ENCODE assay signal across 21 mouse cellular contexts in the genomic region with DNA sequence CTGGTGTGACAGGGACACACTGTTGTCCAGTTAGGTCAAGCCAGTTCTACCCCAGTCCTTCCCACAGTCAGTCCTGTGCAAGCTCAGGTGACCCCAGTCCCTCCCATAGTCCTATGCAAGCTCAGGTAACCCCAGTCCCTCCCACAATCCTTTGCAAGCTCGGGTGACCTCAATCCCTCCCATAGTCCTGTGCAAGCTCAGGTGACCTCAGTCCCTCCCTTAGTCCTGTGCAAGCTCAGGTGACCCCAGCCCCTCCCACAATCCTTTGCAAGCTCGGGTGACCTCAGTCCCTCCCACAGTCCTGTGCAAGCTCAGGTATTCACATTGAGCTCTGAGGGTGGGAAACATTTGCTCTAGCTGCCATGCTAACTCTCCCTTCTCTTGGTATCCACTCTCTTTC. TPM values are rescaled to one million over a fixed set of nuclear protein-coding genes. Genes with fewer than 3 reads are reported as not detected.
DNase-seq lines count a peak whose midpoint lies in the region; ATAC-seq and TF ChIP-seq lines count a peak whose summit lies in the region.
"Had no signal": no experiment of that assay in that cellular context is flagged by ENCODE, and none has a peak within 500 bp of the region (broad histone marks: within the 10 kb centered on the region; RNA-seq: fewer than 3 reads in every experiment).

No protein-coding gene starts in this region.

- no peak for TF ChIP-seq CTCF in E14TG2a.4 (conservative IDR thresholded peaks at IDR 0.05; ENCODE audit: low read length)

- H3K27ac ChIP-seq in embryonic facial prominence, embryonic 12.5 days, result no peak overlapping the region
- no peak overlapping the region for H3K27ac ChIP-seq in embryonic facial prominence, embryonic 10.5 days (replicated peaks)
- H3K27ac ChIP-seq in kidney, embryonic 15.5 days, result no peak overlapping the region
- H3K27ac ChIP-seq in stomach, embryonic 16.5 days (ENCODE audit: low read length), result no peak overlapping the region
- H3K27ac ChIP-seq: forebrain, embryonic 13.5 days; heart, embryonic 15.5 days; hindbrain, embryonic 15.5 days; intestine, embryonic 15.5 days; left cerebral cortex, adult 2 months had no signal

- H3K4me2 ChIP-seq in embryonic facial prominence, embryonic 12.5 days (replicated peaks), result no peak overlapping the region
- no peak overlapping the region for H3K4me2 ChIP-seq in kidney, embryonic 15.5 days
- no peak overlapping the region for H3K4me2 ChIP-seq in stomach, embryonic 16.5 days (ENCODE audit: low read depth, low read length)
- H3K4me2 ChIP-seq: forebrain, embryonic 13.5 days; heart, embryonic 15.5 days; hindbrain, embryonic 15.5 days; intestine, embryonic 15.5 days; midbrain, embryonic 11.5 days had no signal

- no peaks in the 10 kb centered on the region for H3K27me3 ChIP-seq in embryonic facial prominence, embryonic 12.5 days
- no peaks in the 10 kb centered on the region for H3K27me3 ChIP-seq in embryonic facial prominence, embryonic 10.5 days (replicated peaks; ENCODE audit: low read depth, poor library complexity, severe bottlenecking)
- no peaks in the 10 kb centered on the region for H3K27me3 ChIP-seq in kidney, embryonic 15.5 days
- H3K27me3 ChIP-seq in E14TG2a.4 (ENCODE audit: insufficient read depth, low read length), result no peaks in the 10 kb centered on the region
- no peaks in the 10 kb centered on the region for H3K27me3 ChIP-seq in stomach, embryonic 16.5 days (ENCODE audit: control insufficient read depth, insufficient read depth, low read length)
- H3K27me3 ChIP-seq: forebrain, embryonic 13.5 days; heart, embryonic 15.5 days; hindbrain, embryonic 15.5 days; intestine, embryonic 15.5 days had no signal

- no peaks in the 10 kb centered on the region for H3K9me3 ChIP-seq in embryonic facial prominence, embryonic 12.5 days
- no peaks in the 10 kb centered on the region for H3K9me3 ChIP-seq in embryonic facial prominence, embryonic 10.5 days
- H3K9me3 ChIP-seq in kidney, embryonic 15.5 days (replicated peaks), result no peaks in the 10 kb centered on the region
- H3K9me3 ChIP-seq in E14TG2a.4 (ENCODE audit: low read length), result no peaks in the 10 kb centered on the region
- no peaks in the 10 kb centered on the region for H3K9me3 ChIP-seq in stomach, embryonic 16.5 days (replicated peaks; ENCODE audit: control insufficient read depth, low read length)
- H3K9me3 ChIP-seq: forebrain, embryonic 13.5 days; G1E; heart, embryonic 15.5 days; hindbrain, embryonic 15.5 days; intestine, embryonic 15.5 days had no signal

- no peaks in the 10 kb centered on the region for H3K4me1 ChIP-seq in embryonic facial prominence, embryonic 12.5 days
- H3K4me1 ChIP-seq in embryonic facial prominence, embryonic 10.5 days, result peaks cover 19% of the 10 kb centered on the region
- H3K4me1 ChIP-seq in kidney, embryonic 15.5 days, result peaks cover 15% of the 10 kb centered on the region
- H3K4me1 ChIP-seq in E14TG2a.4 (replicated peaks; ENCODE audit: low read depth, low read length), result peaks cover 26% of the 10 kb centered on the region
- H3K4me1 ChIP-seq in stomach, embryonic 16.5 days (ENCODE audit: control insufficient read depth, insufficient read depth, low read length), result no peaks in the 10 kb centered on the region
- H3K4me1 ChIP-seq: forebrain, embryonic 13.5 days; hindbrain, embryonic 15.5 days had no signal

- peak; percentile 43; the same call in 1 of the 2 replicates for ATAC-seq in embryonic facial prominence, embryonic 12.5 days (ENCODE audit: insufficient number of reproducible peaks, insufficient read depth, low FRiP score, low TSS enrichment)
- ATAC-seq in kidney, embryonic 15.5 days (replicated peaks; ENCODE audit: low FRiP score), result peak; percentile 50; the same call in 1 of the 2 replicates
- peak; percentile 14; the same call in 1 of the 2 replicates for ATAC-seq in stomach, embryonic 16.5 days (ENCODE audit: insufficient read depth, low FRiP score)
- ATAC-seq: forebrain, embryonic 13.5 days; intestine, embryonic 15.5 days had no signal

- H3K4me3 ChIP-seq in embryonic facial prominence, embryonic 12.5 days, result no peak overlapping the region
- H3K4me3 ChIP-seq in embryonic facial prominence, embryonic 10.5 days, result no peak overlapping the region
- H3K4me3 ChIP-seq in kidney, embryonic 15.5 days (replicated peaks), result no peak overlapping the region
- H3K4me3 ChIP-seq in E14TG2a.4 (replicated peaks; ENCODE audit: low read length), result peak overlapping the region; percentile 20
- H3K4me3 ChIP-seq in stomach, embryonic 16.5 days (replicated peaks; ENCODE audit: low read length), result no peak overlapping the region
- H3K4me3 ChIP-seq: forebrain, embryonic 13.5 days; heart, embryonic 15.5 days; hindbrain, embryonic 15.5 days; intestine, embryonic 15.5 days; left cerebral cortex, adult 2 months had no signal

- H3K36me3 ChIP-seq in embryonic facial prominence, embryonic 12.5 days, result peaks cover 22% of the 10 kb centered on the region; the same call in 1 of the 2 replicates
- H3K36me3 ChIP-seq in embryonic facial prominence, embryonic 10.5 days (replicated peaks), result peaks cover 62% of the 10 kb centered on the region
- peaks cover 58% of the 10 kb centered on the region for H3K36me3 ChIP-seq in kidney, embryonic 15.5 days
- H3K36me3 ChIP-seq in E14TG2a.4 (ENCODE audit: insufficient read depth, low read length), result peaks cover 92% of the 10 kb centered on the region
- H3K36me3 ChIP-seq in stomach, embryonic 16.5 days (ENCODE audit: control insufficient read depth, insufficient read depth, low read length), result 0 out of 2 replicates have a peak, but pooled peaks cover 12% of the 10 kb centered on the region

- H3K9ac ChIP-seq in embryonic facial prominence, embryonic 12.5 days, result no peak overlapping the region
- H3K9ac ChIP-seq in kidney, embryonic 15.5 days, result no peak overlapping the region
- H3K9ac ChIP-seq in stomach, embryonic 16.5 days (ENCODE audit: low read length), result no peak overlapping the region
- H3K9ac ChIP-seq: forebrain, embryonic 13.5 days; heart, embryonic 15.5 days; hindbrain, embryonic 15.5 days; intestine, embryonic 15.5 days had no signal

- 63% methylated on average over 2 of the region's 2 CpGs for WGBS in embryonic facial prominence, embryonic 12.5 days
- 71% methylated on average over 2 of the region's 2 CpGs for WGBS in embryonic facial prominence, embryonic 10.5 days
- 34% methylated on average over 2 of the region's 2 CpGs for WGBS in kidney, embryonic 15.5 days
- 54% methylated on average over 2 of the region's 2 CpGs for WGBS in stomach, embryonic 16.5 days

- no peak for DNase-seq in embryonic facial prominence, embryonic 10.5 days (ENCODE audit: low spot score)
- DNase-seq in kidney, postnatal 36 days, result no peak
- DNase-seq in B cell, adult 2 months, result no peak
- DNase-seq: adrenal gland, adult 2 months; cerebellum, adult 11 months; cerebellum, adult 9-11 months; heart, postnatal 4 days; lung, adult 2 months; lung, postnatal 14 days had no signal

RNA-seq across cellular contexts. Expression of gene Cck, which starts 35.5 kb away (rescaled TPM):
- polyA plus RNA-seq in embryonic facial prominence, embryonic 12.5 days (2016; fragmentation: Nextera tagmentation; extraction: Ambion mirVana), result 1.0 and 1.2 TPM in 2 replicates
- 0.91 and 0.99 TPM in 2 replicates for polyA plus RNA-seq in embryonic facial prominence, embryonic 10.5 days (2016; fragmentation: Nextera tagmentation; extraction: Ambion mirVana)
- 3.6 and 4.0 TPM in 2 replicates for polyA plus RNA-seq in kidney, embryonic 15.5 days (2015; fragmentation: Nextera tagmentation; extraction: Ambion mirVana)
- 11.5 and 12.5 TPM in 2 replicates for polyA plus RNA-seq in stomach, embryonic 16.5 days (2015; fragmentation: Nextera tagmentation; extraction: Ambion mirVana)
- polyA plus RNA-seq: G1E; liver, adult 2 months had no signal
